Mouse (Mus musculus) central nervous system, embryonic 18 days (tissue): ENCODE results near the gene Sap25. TPM values are rescaled to one million over a fixed set of nuclear protein-coding genes. Genes with fewer than 3 reads are reported as not detected.

Source experiments
- polyA plus RNA-seq: library from polyadenylated mRNA; depleted of rRNA; stranded (reverse); fragments of >200 nt; gene quantifications from 2 replicates; pipeline ENCODE4 v1.2.3, GENCODE M21; 2012; rRNA removed

Gene Sap25
- 17.5 and 20.8 TPM in 2 replicates for polyA plus RNA-seq

DNA sequence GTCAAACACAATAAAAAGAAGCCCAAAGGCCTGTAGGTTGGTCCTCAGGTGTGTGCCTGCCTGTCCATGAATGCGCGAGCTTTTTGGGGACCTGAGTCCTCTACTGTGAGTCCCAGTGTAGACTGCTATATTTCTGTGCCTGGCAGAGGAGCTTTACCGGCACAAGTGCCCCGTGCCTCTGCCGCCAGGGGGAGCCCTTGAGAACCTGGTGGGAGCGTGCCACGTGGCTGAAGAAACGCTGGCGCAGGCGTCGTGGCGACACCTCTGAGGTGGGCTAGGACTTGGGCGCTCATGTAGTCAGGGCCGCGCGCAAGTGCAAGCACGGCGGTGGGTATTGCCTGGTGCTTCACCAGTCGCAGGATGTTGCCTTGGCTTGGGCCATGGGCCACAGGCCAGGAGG lies at the start of gene Sap25:
TSS of gene Sap25 (plus strand) at position 281 of the 400 bp plus-strand sequence.

DNA sequence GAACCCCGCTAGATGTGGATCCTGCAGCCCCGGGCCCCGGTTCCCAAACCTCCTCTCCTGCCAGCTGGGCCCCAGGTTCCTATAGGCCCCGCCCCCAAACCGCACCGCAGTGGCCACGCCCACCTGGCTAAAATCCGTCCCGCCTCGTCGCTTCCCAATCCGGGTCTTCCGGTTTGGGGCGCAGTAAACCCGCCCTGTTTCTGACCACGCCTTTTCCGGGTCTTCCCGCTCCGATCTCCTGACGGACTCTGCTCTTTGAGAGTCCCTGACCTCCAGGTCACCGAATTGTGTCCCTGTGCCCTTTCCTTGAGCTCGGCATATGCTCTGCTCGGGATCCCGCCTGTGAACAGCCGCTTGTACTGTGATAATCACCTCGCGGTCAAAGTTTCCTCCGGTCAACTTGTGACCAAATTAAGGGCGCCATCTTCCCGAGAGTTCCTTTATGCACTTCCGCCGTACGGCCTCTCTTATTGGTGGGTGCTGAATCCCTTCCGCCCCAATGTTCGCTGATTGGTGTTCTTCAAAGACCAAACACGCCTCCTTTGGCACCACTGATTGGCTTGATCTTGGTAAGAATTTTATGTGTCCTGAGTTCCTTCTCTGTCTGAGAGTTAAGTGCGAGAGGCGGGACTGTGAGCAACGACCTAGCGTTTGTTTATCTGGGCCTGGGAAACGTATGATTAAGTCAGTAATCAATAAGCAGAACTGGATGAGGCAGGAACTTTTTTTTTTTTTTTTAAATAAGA lies 40.3 kb upstream of the Sap25 start, which contains the start of gene Mospd3:
TSS of gene Mospd3 (minus strand) at position 440 of the 746 bp plus-strand sequence.

DNA sequence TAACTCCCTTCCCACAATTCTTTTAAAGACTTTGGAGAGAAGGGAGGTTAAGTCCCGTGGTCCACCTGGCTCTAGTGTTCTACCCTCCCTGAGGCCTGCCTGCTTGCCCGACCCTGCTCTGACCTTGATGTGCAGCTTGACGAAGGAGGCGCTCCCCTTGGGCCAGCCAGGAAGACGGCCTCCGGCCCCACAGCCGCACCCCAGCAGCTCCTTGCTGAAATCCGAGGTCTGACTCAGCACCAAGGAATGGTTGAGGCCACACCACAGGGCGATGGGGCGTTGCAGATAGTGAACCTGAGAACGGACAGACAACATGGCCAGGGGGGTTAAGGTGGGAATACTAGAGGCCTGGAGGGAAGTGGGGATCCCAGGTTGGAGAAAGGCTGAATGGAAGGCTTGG lies 27.6 kb upstream of the Sap25 start, which contains the start of gene Pcolce:
TSS of gene Pcolce (minus strand) at position 235 of the 400 bp plus-strand sequence.

DNA sequence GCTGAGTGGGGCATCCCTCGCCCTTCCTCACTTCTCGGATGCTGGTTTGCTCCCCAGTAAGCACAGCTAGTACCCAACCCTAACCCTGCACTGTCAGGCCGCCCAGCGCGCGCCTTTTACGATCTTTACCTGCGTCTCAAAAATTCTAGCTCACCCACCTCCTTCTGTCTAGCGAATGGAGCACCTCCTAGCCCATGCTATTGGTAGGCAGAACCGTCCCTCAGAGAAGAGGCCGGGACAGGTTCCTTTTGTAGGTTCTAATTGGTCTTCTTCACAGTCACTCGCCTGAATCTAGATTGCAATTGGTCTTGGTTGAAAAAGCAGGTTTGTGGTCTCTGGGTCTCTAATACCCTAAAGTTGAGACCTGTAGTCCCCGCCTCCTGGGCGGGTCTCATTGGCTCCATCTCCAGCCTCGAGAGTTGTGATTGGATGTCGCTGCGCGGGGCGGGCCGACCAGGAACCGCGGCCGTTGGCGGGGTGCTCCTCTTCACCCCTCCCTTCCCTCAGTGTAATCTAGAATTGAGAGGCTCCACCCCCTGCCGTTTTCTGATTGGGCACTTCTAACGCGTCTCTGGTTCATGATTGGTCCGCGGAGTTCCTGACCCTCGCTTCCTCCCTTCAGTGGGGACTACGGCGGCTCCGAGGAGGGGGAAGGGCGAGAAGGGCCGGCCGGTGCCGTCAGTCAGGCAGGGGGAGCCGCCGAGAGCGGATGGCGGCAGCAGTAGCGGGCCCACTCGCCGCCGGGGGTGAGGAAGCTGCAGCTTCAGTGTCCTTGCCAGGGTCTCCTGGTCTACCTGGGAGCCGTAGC lies 12.4 kb upstream of the Sap25 start, which contains the start of the genes Fbxo24, Lrch4 and Gm20605:
TSS of gene Fbxo24 (minus strand) at position 505 of the 808 bp plus-strand sequence.
TSS of gene Lrch4 (plus strand) at position 624 of the 808 bp plus-strand sequence.
TSS of gene Gm20605 (plus strand) at position 678 of the 808 bp plus-strand sequence.

DNA sequence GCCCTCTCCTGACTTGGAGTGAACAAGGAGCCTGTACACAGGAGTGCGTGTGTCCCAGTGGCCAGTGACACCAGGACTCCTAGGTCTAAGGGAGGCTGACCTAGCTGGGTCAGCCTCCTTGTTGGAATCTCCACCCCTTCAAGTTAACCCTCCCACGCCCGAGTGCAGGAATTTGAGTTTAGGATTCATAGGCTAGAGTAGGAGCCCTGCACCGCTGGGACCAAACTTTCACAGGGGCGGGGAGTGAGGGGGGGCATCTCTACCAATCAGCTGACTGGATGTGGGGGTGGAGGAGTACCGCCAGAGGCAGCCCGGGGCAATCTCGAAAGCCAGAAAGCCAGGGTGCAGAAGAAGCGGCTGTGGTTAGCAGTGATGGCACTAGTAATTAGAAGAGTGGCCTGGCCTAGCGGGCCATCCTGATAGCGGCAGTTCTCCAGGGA lies 4.5 kb downstream of the Sap25 start, which contains the start of gene Irs3:
TSS of gene Irs3 (minus strand) at position 63 of the 440 bp plus-strand sequence.

DNA sequence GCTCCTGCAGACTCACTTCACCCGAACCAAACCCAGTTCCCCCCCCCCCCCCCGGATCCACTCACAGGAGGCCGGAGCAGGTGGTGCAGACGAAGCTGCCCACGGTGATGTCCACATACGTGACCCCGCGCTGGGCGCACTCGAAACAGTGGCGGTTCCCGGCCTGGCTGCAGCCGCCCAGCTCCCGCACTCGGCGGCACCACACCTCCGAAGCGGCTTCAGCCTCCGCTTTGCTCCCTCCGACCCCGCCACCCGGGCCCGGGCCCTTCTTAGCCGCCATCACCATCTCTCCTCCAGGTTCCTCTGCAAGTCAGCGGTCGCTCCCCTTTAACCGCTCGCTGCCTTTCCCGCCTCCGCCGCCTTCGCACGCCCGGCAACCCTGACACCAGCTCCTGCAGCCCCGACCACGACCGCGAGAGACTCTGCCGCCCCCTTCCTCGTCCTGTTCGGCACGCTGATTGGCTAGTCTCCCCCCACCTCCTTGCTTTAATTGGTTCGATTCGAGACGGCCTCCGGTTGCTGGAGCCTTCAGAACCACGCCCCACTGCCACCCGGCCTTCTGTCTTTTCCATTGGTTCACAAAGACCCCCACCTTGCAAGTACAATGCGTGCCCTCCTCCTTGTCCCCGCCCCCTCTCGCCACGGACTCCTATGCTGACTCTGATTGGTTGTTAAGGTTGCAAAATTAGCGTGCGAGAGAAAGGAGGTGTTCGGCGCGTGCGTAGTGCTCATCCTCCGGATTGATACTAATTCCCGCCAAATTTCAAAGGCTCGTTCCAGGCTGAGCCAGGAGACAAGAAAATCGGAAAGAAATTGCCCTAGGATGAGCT lies 43.4 kb downstream of the Sap25 start, which contains the start of gene Agfg2:
TSS of gene Agfg2 (minus strand) at position 433 of the 830 bp plus-strand sequence.

Other genes with a start within 250 kb of the Sap25 start
- 0.45 and 0.57 TPM in 2 replicates for gene Zan, start 164.3 kb upstream of the Sap25 start, polyA plus RNA-seq
- gene Pop7, start 138.8 kb upstream of the Sap25 start, polyA plus RNA-seq, result 70.9 and 72.2 TPM in 2 replicates
- 50.1 and 51.6 TPM in 2 replicates for gene Gigyf1, start 122.8 kb upstream of the Sap25 start, polyA plus RNA-seq
- gene Epo, start 108.1 kb upstream of the Sap25 start, polyA plus RNA-seq, result not detected in 2 replicates
- 906 and 968 TPM in 2 replicates for gene Gnb2, start 107.8 kb upstream of the Sap25 start, polyA plus RNA-seq
- 310 and 353 TPM in 2 replicates for gene Actl6b, start 87.8 kb upstream of the Sap25 start, polyA plus RNA-seq
- gene Tfr2, start 71.5 kb upstream of the Sap25 start, polyA plus RNA-seq, result 13.6 and 15.5 TPM in 2 replicates
- gene Mospd3, start 40.3 kb upstream of the Sap25 start, polyA plus RNA-seq, result 70.8 and 83.0 TPM in 2 replicates
- 16.1 and 32.8 TPM in 2 replicates for gene Pcolce, start 27.6 kb upstream of the Sap25 start, polyA plus RNA-seq
- 0.16 and 0.23 TPM in 2 replicates for gene Fbxo24, start 12.3 kb upstream of the Sap25 start, polyA plus RNA-seq
- 9.6 and 11.4 TPM in 2 replicates for gene Lrch4, start 12.2 kb upstream of the Sap25 start, polyA plus RNA-seq
- gene Gm20605, start 12.2 kb upstream of the Sap25 start, polyA plus RNA-seq, result 10.2 and 10.7 TPM in 2 replicates
- 0.11 and 0.12 TPM in 2 replicates for gene Irs3, start 4.4 kb downstream of the Sap25 start, polyA plus RNA-seq
- 21.1 and 22.9 TPM in 2 replicates for gene Agfg2, start 43.4 kb downstream of the Sap25 start, polyA plus RNA-seq
- gene Nyap1, start 100.3 kb downstream of the Sap25 start, polyA plus RNA-seq, result 180 and 212 TPM in 2 replicates
- 68.3 and 79.4 TPM in 2 replicates for gene Tsc22d4, start 104.4 kb downstream of the Sap25 start, polyA plus RNA-seq
- gene Ppp1r35, start 137.5 kb downstream of the Sap25 start, polyA plus RNA-seq, result 46.6 and 55.4 TPM in 2 replicates
- gene Mepce, start 146.3 kb downstream of the Sap25 start, polyA plus RNA-seq, result 30.1 and 30.3 TPM in 2 replicates
- 9.8 and 11.7 TPM in 2 replicates for gene Zcwpw1, start 146.5 kb downstream of the Sap25 start, polyA plus RNA-seq
- 0.25 and 0.45 TPM in 2 replicates for gene Pilra, start 194.9 kb downstream of the Sap25 start, polyA plus RNA-seq
- gene Pilrb1, start 216.8 kb downstream of the Sap25 start, polyA plus RNA-seq, result 0.04 TPM in 1 of 2 replicates, not detected in the other
- 0.05 TPM in 1 of 2 replicates, not detected in the other for gene Pilrb2, start 230.5 kb downstream of the Sap25 start, polyA plus RNA-seq